Mouse (Mus musculus) megakaryocyte progenitor cell, adult 5-6 weeks (primary cell): ENCODE measurements at regions not wholly inside any gene's neighbourhood (a gene's known extent, or its start where the extent isn't known, plus 50 kb on each side); places are given as distances from the start of the nearest gene placed in this dataset.

Experiments used
- ATAC-seq: replicated peaks from 2 replicates; pipeline ENCODE4 v1.8.0; 2016; ENCODE audit warnings: mild to moderate bottlenecking, moderate TSS enrichment, inconsistent platforms; ENCODE audit not compliant: poor library complexity

DNA sequence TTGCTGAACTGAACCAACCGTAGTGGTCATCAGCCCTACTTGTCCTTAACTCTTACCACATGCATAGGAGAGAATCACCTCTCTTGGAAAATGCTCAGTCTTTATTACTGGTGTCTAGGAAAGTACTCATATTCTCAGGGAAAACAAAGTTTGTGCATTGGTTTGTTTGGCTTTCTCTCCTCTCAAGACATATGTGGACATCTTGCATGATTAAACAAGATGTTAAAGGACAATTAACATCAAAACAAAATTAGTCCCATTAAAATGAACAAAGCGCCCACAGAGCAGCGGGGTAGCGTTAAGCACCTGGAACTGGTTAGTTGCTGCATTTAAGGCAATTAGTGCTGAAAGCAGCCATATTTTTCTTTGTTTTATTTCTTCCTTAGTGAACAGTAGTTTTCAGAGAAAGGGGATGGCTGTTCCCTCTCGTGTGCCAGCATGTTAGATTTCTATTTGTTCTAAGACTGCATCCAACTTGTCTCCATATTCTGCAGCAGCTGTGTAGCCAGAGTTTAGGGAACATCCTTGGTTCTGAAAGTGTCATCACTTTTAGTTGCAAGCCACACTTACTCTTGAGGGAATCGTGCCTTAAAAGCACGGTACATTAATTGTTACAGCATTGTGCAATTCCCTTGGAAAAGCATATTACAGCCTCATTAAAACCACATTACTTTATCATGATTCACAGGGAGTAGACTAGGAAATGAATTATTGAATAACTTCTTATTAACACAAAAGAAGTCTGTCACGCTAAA, 137.7 kb downstream of the Ube2u start:
- no peak for ATAC-seq

DNA sequence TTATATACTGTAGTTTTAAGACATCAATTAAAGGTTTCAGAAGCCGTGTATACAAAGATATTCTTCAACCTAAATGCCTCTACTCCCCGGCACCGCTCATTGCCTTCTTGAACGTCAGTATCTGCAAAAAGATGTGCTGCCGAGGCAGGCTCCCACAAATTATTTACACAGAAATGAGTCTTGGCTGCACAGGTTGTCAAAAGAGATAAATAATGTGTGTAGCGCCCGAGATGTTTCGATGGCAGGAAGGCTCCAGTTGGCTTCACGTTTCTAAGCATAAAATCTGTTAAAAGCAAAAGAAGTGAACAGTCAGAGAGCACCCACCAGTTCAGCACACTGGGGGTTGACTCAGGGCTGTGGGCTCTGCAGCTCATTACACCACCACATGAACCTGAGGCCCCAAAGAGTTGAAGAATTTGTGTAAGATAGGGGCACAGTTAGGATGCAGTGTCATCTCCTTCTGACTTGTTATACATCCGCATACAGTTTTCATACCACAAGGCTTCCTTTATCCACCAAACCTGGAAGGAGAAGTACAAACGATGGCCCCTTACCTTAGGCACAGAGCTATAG, 138.4 kb downstream of the Ube2u start:
- ATAC-seq: no peak

DNA sequence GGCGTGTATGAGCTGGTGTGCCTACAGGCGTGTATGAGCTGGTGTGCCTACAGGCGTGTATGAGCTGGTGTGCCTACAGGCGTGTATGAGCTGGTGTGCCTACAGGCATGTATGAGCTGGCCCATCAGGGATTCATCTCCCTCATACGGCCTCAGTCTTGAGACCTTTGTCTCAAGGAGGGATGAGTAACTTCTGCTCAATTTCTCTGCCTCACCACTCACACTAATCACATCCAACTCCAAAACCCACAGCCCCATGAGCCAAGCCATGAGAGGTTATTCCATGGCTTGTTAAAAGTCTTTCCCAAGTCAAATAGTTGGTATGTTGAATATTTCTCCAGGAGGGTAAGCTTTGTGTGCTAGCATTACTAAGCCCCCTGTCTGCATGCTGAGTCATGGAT, 146.0 kb downstream of the Ube2u start:
- ATAC-seq: no peak

DNA sequence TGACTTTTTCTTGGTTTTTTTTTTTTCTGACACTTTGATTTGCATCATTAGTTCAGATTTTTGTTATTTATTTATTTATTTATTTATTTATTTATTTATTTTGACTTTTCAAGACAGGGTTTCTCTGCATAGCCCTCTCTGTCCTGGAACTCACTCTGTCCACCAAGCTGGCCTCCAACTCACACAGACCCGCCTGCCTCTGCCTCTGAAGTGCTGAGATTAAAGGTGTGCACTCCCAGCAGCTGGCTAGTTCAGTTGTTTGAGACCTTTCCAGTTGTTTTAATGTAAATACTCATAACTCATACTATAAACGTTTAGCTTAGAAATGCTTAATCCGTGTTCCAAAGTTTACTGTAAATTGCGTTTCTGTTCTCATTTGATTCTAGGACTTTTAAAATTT, 147.9 kb downstream of the Ube2u start:
- ATAC-seq: no peak

DNA sequence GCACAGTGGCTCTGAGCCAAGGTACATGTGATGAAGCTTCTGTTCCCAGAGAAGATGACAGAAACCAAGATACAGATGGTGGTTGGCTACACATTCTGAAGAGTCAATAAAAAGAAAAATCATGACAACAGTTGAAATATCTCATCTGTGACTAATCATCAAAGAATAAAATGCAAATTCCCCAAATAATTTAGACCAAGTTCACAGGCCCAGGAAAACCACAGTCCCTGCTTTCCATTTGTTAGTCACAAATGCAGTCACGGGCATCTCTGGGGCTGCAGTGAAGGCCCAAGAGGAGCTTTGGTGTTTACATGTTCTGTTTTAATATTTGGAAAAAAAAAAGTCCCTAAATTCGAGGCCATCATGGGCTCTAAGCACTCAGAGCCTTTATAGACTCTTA, 142.1 kb upstream of the Cachd1 start:
- ATAC-seq: no peak

DNA sequence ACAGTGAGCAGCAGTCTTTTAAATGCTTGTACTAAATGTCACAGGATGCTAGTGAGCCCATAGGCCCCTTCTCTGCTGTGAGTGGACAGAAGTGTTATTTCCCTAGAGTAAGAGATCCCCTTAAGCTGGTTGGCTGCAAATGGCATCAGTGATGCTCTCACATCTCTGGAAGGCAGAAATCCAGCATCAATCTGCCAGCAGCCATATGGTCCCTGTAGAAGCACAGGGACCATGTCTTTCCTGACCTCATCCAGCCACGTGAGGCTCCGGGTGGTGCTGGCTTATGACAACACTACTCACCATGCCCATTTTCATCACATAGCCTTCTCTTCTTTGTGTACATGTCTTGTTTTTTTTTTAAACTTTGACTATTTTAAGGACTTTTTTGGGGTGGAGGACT, 138.9 kb upstream of the Cachd1 start:
- no peak for ATAC-seq

DNA sequence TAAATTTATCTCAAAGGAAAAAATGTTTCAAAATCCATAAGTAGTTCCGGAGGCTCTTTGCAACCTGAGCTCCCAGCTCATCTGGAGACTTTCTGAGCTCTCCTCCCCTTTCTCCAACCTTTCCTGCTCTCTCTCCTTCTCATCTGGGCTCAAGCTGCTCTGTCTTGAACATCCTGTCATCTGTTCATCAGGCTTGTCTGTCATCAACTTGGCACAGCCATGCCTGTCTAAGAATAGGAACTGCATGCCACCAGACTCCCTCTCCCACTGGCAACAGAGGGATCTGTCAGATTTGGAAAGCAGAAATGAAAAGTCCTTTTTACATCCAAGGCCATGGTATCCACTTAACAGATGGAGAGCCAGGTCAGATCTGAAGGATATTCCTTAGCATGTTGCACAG, 115.3 kb upstream of the Cachd1 start:
- no peak for ATAC-seq

DNA sequence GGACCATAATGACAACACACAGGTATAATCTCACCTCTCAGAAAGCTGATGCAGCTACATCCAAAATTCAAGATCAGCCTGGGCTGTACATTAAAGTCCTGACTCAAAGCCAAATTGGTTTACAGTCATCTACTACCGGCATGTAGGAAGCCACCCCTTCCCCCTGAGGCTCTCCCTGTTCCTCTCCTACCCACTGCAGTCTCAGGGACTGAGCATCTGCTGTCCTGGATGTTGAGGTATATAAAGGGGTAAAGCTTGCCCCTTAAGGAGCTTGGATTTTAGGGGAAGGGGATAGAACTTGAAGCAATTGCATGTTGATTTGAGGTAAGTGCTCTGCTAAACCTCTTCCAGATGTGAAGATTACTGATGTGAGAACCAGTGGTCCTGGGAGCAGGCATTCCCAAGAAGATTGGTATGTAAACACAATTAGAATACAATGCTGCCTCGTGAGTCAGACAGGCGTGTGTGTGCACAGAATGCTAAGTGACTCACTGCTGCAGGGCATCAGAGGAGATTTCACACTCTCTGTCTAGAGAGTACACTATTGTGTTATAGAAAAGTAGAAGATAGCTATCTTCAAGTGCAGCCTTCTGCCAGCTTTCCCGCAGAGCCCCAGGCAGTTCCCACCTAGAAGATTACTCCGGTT, 111.7 kb upstream of the Cachd1 start:
- ATAC-seq: no peak

DNA sequence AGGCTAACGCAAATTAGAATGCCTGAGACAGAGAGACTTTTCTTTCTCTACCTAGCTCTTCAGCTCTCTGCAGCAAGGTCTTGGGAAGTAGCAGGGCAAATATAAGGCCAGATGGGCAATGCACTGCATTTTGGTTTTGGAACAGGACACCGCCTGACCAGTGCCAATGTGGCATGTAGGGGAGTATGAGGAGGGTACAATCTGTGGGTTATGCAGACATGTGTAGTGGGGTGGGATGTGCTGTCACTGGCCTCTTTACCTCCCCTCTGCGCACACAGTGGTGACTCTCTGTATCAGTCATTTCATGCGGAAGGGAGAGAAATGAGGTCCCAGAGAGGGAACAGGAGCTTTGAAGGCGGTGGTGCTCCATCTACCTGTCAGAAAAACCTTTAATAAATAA, 105.9 kb upstream of the Cachd1 start:
- no peak for ATAC-seq

DNA sequence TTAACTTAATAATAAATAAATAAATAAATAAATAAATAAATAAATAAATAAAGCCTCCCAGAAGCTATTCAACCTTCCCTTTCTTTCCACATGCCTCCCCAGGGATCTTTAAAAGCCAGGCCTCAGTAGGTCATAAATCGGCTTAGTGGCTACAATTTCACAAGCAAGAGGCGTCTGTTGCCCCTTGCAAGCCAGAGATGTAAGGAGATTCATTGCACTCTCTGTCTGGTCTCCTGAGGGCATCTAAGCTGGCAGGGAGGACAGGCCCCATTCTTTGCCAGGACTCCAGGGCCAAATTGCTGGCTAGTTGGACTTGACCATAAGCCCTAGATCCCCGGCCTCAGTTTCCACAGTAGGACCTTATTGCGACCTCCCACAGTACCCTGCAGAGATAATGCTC, 101.6 kb upstream of the Cachd1 start:
- ATAC-seq: no peak

DNA sequence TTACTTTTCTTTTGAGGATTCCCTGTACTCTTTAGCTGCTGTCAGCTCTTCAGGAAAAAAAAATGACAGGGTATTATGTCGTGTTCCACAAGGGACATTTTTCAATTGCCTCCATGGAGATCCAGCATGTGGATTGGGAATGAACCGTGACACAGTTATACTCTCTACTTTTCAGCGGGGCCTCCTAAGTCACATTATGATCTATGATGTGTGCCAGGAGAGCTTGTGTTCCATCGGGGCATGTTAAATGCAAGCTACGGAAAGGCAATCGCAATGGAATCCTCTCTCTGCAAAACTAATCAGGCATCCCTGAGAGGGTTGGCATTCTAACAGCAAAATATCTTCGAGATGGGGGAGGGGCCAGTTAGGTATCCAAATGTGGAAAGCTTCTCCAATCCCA, 92.7 kb upstream of the Cachd1 start:
- ATAC-seq: no peak

DNA sequence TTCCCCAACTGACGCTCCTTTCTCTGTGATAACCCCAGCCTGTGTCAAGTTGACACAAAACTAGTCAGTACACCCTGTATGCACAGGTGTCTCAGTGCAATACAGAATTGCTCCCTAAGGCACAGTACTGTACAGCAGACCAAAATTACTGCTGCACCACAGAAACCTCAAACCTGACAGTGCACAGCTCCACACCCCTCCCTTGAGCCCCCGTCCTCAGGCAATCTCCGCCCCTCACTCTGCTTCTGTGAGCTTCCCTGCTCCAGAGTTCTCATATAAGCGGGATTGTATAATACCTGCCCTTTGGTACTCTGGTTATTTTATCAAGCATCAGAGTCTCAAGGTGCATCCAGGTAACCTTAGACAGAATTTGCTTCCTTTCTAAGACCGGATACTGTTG, 76.5 kb upstream of the Cachd1 start:
- ATAC-seq: no peak

DNA sequence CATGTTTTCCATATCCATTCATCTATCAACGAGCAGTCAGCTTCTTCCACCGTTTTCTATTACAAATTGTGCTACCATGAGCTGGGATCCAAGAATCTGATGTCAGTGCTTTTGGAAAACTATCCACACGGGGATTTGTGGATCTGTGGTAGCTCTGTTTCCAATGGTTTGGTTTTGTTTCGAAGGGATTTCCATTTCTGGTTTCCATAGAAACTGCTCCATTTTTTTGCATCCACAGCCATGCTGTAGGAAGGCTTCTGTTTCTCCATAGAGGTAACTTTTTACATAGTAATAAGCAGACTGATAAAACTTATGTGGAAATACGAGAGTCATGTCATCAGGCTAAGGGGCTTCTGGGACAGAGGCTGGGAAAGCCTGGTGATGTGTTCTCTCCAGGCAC, 76.1 kb upstream of the Cachd1 start:
- no peak for ATAC-seq

DNA sequence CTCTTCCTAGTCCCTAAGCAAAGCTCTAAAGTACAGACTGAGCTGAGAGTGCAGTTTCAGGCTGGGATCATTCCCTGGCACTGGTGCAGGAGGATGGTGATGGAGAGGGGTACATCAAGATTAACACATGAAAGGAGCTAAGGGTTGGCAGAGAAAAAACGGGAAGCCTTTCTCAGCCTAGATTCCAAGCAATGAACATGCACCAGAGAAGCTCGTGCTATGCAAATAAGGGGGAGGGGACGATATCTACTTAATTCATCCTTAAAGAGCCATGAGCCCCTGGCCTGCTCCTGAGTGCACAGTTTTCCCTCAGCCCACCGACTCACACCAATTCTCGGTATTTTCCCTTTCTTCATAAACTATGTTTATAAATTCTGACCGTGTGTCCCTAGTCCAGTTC, 70.5 kb upstream of the Cachd1 start:
- no peak for ATAC-seq

DNA sequence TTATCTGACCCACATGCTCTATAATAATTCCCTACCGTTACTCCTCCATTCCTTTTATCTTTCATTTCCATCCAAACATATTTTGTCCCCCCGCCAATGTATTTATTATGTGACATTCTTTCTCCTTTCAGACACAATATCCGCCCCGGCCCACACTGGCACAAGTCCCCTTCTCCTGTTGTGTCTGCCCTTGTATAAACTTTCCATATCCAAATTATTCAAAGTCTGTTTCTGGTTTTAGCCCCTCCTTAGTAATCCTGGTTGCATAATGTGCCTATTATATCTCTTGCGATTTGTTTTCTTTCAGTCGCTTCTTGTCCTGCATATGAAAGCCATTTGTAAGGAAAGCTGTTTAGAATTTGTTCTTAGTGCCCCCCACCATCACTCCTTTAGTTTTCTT, 69.3 kb upstream of the Cachd1 start:
- ATAC-seq: no peak

DNA sequence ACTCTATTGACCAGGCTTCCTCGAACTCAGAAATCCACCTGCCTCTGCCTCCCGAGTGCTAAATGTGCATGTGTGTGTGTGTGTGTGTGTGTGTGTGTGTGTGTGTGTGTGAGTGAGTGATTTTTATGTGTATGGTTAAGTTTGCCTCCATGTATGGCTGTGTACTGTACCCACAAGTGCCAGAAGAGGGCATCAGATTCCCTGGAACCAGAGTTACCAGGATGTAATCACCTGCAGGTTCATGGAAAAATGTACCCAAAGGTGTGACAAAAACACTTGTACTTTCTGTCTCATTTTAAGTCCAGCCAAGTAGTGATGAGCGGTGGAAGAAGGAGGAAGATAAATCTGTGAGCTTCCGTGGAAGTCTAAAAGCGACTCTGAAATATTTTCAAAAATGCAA, 68.2 kb upstream of the Cachd1 start:
- ATAC-seq: no peak

DNA sequence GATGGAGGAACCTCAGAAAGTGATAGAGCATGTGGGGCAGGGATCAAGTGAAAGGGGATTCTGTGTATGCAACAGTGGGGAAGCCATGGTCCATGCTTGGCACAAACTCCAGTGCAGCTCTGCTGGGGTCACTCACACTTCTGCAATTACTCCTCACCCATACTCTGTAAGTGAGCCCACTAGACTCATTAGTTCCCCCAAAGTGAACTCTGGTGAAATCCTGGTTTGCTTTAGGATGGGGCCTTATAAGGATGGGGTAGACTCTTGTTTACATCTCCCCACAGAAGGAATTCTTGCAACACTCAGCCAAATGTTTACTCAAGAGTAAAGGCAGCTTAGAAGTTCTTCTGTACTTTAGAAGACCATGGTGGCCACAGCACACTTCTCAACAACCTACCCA, 62.2 kb upstream of the Cachd1 start:
- no peak for ATAC-seq

DNA sequence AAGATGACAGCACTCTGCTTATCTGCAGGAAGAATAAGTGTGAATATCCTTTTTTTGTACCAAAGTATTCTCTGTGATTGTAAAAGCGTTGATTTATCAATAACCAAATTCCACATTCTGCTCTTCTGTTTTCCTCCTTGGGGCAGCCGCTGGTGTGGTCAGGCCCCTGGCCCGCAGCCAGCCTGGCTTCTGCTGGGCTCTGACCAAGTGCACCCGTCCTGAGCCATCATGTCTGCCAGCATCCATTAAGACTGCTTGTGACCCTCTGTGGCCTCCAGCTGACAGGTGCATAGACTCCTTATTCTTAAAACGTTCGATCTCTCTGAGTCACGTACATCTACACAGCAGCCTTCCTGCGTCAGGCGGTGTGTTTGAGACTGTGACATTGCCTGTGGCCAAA, 58.9 kb upstream of the Cachd1 start:
- ATAC-seq: no peak

DNA sequence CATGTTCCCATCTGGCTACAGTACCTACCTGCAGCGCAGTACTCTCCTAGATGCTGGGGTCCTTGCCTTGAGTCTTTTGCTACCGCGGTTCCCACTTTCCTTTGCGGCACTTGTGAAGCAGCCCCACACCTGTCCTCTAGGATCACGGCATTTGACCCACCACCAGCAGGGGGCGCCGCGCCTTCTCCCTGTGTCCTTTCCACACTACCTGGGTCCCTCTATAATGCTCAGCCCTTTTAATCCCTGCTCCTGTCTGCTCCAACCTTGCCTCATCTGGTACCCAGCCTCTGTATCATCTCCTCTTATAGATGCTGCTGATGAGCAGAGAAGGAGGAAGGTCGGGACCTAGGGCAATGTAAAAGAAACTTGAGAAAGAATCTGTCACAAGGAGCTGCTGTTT, 53.9 kb upstream of the Cachd1 start:
- ATAC-seq: peak; percentile 55; the same call in 1 of the 2 replicates

DNA sequence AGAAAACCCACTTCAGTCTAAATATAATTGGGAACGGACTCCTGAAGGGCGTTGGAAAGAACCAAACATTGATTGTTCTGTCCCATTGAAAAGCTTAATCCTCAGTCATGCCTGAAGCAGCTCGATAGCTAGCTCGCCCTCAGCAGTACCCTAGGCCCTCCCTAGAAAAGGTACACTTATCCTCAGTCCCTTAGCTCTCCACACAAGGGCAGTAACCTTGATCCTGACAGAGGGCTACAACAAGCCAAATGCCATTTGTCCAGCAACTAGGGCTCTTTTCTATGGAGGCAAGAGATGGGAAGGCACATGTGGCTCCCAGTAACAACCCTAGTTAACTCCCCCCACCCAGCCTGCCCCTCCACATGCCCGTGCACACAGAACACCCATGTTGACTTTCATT, 53.4 kb upstream of the Cachd1 start:
- ATAC-seq: no peak

DNA sequence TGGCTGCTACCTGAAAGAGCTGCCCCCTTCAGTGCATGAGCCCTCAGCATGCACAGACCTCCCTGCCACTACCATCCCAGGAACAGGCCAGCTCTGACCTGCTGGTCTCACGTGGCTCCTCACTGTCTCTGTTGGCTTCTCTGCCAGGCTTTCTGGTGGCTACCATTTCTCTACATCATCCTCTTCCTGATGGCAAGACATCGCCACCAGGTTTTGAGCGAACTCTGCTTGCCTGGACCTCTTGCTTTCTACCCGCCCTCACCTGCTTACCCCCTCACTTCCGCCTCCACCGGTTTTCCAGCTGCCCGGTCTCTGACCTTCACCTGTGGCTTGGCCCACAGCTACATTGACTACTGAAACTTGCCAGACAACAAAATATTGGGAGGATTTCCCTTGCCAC, 50.7 kb upstream of the Cachd1 start:
- ATAC-seq: no peak

DNA sequence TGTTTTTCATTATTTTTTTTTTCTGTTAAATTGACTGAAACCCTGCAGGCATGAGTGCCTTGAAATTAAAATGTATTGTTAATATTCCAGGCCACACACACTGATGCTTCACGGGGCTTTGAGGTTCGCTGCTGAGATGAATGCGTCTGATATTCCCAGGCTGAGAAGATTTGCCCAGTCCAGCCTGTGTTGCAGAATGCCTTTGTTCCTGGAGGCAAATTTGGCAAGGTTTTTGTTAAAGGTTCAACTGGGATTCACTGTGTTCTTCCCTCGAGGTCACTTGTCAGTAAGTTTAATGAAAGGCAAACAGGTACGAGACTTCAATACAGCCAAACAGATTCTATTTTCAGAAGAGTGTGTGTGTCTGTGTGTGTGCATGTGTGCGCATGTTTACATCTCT, 50.0 kb upstream of the Cachd1 start:
- ATAC-seq: no peak
